Mouse (Mus musculus) neural tube, embryonic 14.5 days (tissue): ENCODE data around the gene Agpat3. TPM values are rescaled to one million over a fixed set of nuclear protein-coding genes. Genes with fewer than 3 reads are reported as not detected.

ENCODE experiments used
- ATAC-seq: fragments of 200-750 bp; cut with Nextera tagmentation; 2 replicates; pipeline ENCODE4 v1.8.0; 2017; ENCODE audit warnings: low read depth, mild to moderate bottlenecking, moderate TSS enrichment, moderate library complexity
- H3K27ac ChIP-seq: fragments of 300-500 bp; sonication (generic); 2 replicates; pipeline ENCODE4 v1.5.1; 2014; ENCODE audit warnings: low read depth, mild to moderate bottlenecking, control low read depth, low read length, moderate library complexity, mixed read lengths
- H3K27me3 ChIP-seq: fragments of 300-500 bp; sonication (generic); 2 replicates; pipeline ENCODE4 v1.6.1; 2014; ENCODE audit warnings: low read length; ENCODE audit not compliant: control insufficient read depth, insufficient read depth
- H3K36me3 ChIP-seq: fragments of 300-500 bp; sonication (generic); 2 replicates; pipeline ENCODE4 v1.6.1; 2014; ENCODE audit warnings: low read length, mixed read lengths; ENCODE audit not compliant: control insufficient read depth, insufficient read depth
- H3K4me1 ChIP-seq: fragments of 300-500 bp; sonication (generic); 2 replicates; pipeline ENCODE4 v1.6.1; 2014; ENCODE audit warnings: low read length; ENCODE audit not compliant: control insufficient read depth, insufficient read depth
- H3K4me2 ChIP-seq: fragments of 300-500 bp; sonication (generic); 2 replicates; pipeline ENCODE4 v1.6.1; 2014; ENCODE audit warnings: mild to moderate bottlenecking, low read depth, low read length, control low read depth
- H3K4me3 ChIP-seq: fragments of 300-500 bp; sonication (generic); 2 replicates; pipeline ENCODE4 v1.5.1; 2014; ENCODE audit warnings: low read depth, low read length, control low read depth, mixed read lengths
- H3K9ac ChIP-seq: fragments of 300-500 bp; sonication (generic); replicated peaks from 2 replicates; pipeline ENCODE4 v1.6.1; 2014; ENCODE audit warnings: low read depth, mild to moderate bottlenecking, control low read depth, low read length, mixed read lengths
- H3K9me3 ChIP-seq: fragments of 300-500 bp; sonication (generic); 2 replicates; pipeline ENCODE4 v1.6.1; 2016; ENCODE audit warnings: low read length; ENCODE audit not compliant: control insufficient read depth
- WGBS: fragments of 180-500 bp; shearing (Covaris S2); extraction: QIAGEN DNeasy Blood & Tissue Kit; methylation state at CpG from one replicate; pipeline ENCODE4 v1.1.7; 2014; 5-methylcytosine and 5-hydroxymethylcytosine counted together
- polyA plus RNA-seq: library from polyadenylated mRNA; unstranded; fragments of >200 nt; fragmentation: Nextera tagmentation; extraction: Ambion mirVana; gene quantifications from 2 replicates; pipeline ENCODE4 v1.2.1, GENCODE M21; 2014

Gene Agpat3
- polyA plus RNA-seq, 1 experiment from 2014 or later, result 89.5 TPM

DNA sequence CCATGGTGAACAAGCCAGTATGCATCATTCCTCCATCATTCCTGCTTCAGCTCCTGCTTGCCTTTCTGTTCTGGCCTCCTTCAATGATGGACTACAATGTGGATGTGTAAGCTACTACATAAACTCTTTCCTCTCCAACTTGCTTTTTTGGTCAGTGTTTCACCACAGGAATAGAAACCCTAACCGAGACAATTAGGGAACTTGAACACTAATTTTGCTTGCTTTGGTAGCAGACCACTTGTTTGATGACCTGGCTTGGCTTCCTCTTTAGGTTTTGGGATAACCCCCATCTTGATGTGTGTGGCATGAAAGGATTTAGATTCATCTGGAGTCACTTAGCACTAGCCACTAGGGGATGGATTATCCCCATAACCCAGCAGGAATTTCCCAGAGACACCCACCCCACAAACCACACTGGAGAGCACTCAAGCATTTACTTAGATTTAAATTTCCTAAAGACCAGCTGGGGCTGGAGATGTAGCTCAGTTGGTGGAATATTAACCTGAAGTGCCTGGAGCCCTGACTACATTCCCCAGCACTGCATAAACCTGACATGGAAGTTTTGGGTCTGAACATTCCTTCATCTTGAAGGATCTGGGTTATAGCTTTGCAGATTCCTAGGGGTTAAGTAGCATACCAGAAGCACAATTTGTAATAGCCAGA lies 3.8 kb upstream of the Agpat3 start:
- H3K4me3 ChIP-seq, result no peak overlapping the region
- H3K4me2 ChIP-seq, result no peak overlapping the region
- no peaks in the 10 kb centered on the region for H3K9me3 ChIP-seq
- 80% methylated on average over 1 of the region's 1 CpGs for WGBS
- no peak overlapping the region for H3K27ac ChIP-seq
- ATAC-seq, result no peak
- no peaks in the 10 kb centered on the region for H3K27me3 ChIP-seq
- H3K36me3 ChIP-seq, result no peaks in the 10 kb centered on the region
- H3K4me1 ChIP-seq, result peaks cover 9% of the 10 kb centered on the region; the same call in 1 of the 2 replicates
- no peak overlapping the region for H3K9ac ChIP-seq

- H3K4me3 ChIP-seq, result no peak overlapping the region
- no peak overlapping the region for H3K27ac ChIP-seq
- H3K9me3 ChIP-seq, result no peaks in the 10 kb centered on the region
- peaks cover 19% of the 10 kb centered on the region; the same call in 1 of the 2 replicates for H3K4me1 ChIP-seq
- no peaks in the 10 kb centered on the region for H3K27me3 ChIP-seq
- peak overlapping the region; percentile 86 for H3K4me2 ChIP-seq
- 44% methylated on average over 4 of the region's 4 CpGs for WGBS
- no peaks in the 10 kb centered on the region for H3K36me3 ChIP-seq
- no peak for ATAC-seq
- H3K9ac ChIP-seq, result peak overlapping the region; percentile 95
Observed at GRCm38 (mm10) chr10:78353196-78353595, 907 bp upstream of the Agpat3 start.

- Histone ChIP-seq H3K9ac (peak overlapping the region; percentile 95), H3K9me3 (no peaks in the 10 kb centered on the region), H3K4me3 (peak overlapping the region; percentile 93), H3K27ac (peak overlapping the region; percentile 79), H3K4me2 (peak overlapping the region; percentile 86), H3K4me1 (peaks cover 19% of the 10 kb centered on the region; the same call in 1 of the 2 replicates), H3K27me3 (no peaks in the 10 kb centered on the region), H3K36me3 (no peaks in the 10 kb centered on the region)
- ATAC-seq, result no peak; the same call in 1 of the 2 replicates
- WGBS, result 7% methylated on average over 8 of the region's 8 CpGs
Observed at GRCm38 (mm10) chr10:78352666-78353030, 359 bp upstream of the Agpat3 start.

DNA sequence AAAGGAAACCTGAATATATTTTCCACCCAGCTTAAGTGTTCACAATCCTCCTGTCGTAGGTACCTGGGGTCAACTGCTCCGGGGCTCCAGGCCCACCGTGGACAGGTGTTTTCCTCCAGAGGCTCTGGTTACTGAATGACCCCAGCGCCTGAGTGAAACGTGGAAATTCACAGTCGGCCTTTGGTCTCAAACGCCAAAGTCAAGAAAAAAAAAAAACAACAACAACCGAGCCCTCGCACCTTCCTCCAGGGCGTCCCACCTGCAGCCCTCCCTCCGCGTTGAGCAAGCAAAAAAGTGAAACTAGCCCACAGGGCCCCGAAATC lies 764 bp downstream of the Agpat3 start:
- Histone ChIP-seq H3K4me2 (peak overlapping the region; percentile 86), H3K9me3 (no peaks in the 10 kb centered on the region), H3K27ac (peak overlapping the region; percentile 79; the same call in 1 of the 2 replicates), H3K4me1 (peaks cover 19% of the 10 kb centered on the region; the same call in 1 of the 2 replicates), H3K36me3 (no peaks in the 10 kb centered on the region), H3K27me3 (no peaks in the 10 kb centered on the region), H3K4me3 (peak overlapping the region; percentile 93), H3K9ac (peak overlapping the region; percentile 95)
- 4% methylated on average over 13 of the region's 13 CpGs for WGBS
- ATAC-seq, result no peak

DNA sequence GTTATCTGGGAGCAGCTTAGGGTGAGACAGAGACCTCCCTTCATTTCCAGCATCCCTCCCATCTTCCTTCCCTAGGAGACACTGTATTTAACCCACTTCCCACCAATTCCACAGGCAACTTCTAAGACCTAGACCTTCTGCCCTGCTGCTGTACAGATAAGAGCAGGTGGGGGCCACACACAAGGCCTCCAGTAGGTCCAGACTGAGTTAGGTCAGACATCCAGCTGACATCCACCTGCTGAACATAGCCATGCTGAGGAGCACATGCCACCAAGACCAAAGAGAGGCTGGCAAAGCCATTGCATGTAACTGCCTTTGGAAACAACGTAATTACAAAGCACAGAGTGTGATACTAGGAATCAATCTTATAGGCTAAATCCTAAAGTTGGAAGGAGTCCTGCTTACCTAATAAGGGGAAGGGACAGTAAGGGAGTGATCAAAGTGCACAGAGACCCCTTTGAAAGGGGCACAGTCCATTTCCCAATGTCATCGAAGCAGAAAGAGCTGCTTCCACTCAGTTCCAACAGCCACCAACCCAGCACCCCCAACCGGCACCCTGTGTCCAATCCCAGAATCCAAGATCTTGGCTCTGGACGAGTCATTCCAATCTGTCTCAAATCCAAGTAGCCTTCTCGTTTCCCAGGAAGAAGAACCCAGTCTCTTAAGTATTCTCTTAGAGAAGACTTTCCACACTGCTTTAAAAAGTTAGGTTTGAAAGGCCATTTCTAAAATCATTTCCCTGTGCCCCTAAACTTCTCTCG lies 1.3 kb downstream of the Agpat3 start:
- Histone ChIP-seq H3K36me3 (no peaks in the 10 kb centered on the region), H3K9ac (peak overlapping the region; percentile 95), H3K4me3 (peak overlapping the region; percentile 93), H3K4me1 (peaks cover 19% of the 10 kb centered on the region; the same call in 1 of the 2 replicates), H3K27me3 (no peaks in the 10 kb centered on the region), H3K4me2 (peak overlapping the region; percentile 86), H3K9me3 (no peaks in the 10 kb centered on the region), H3K27ac (no peak overlapping the region)
- ATAC-seq, result no peak
- WGBS, result 28% methylated on average over 6 of the region's 6 CpGs

DNA sequence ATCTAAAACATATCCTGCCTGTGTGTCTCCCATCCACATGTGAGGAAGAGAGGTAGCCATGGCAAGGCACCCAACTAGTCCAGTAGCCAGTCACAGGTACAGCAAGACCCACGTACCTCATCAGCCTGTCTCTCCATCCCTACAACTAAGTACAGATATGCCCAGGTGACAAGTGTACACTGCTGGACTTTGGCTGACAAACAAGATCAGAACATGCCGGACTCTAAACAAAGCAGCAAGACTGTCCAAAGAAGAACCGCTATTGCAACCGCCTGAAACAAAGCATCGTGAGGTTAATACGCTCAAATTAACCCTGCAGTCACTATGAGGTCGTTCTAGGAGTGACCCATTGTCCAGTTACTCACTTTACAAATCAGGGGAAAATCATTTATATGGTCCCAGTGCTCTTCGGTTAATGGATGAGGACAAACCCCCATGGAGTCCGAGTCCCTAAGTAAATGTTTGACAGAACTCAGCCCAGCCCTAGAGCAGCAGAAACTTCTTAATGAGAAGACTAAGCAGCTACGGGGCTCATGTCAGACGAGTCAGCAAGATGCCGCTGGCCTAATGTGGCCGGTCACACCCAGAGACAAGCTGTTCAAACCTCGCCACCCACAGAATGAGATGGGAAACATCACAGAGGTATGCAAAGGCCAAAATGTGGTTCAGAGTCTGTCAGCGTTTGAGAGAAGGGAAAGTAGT lies 2.7 kb downstream of the Agpat3 start:
- no peak overlapping the region for H3K9ac ChIP-seq
- 42% methylated on average over 15 of the region's 15 CpGs for WGBS

DNA sequence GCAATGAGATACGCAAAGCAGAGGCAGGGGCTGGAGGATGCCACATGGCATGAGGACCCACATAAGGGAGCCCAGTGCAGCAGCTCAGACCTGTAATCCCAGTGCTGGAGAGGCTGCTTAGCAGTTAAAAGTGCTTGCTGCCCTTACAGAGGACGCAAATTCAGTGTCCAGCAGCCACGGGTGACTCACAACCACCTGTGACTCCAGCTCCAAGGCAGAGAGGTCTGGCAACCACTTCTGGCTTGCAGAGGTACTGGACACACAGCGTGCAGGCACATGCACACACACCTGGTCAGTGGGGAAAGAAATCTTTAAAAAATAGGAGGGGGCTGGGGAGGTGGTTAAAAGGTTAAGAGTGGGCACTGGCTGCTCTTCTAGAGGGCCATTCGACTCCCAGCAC lies 4.1 kb downstream of the Agpat3 start:
- WGBS, result 87% methylated on average over 5 of the region's 5 CpGs
- no peak overlapping the region for H3K4me3 ChIP-seq
- ATAC-seq, result no peak
- no peaks in the 10 kb centered on the region for H3K9me3 ChIP-seq
- H3K9ac ChIP-seq, result no peak overlapping the region
- no peak overlapping the region for H3K4me2 ChIP-seq
- H3K27ac ChIP-seq, result no peak overlapping the region
- no peaks in the 10 kb centered on the region for H3K36me3 ChIP-seq
- peaks cover 19% of the 10 kb centered on the region; the same call in 1 of the 2 replicates for H3K4me1 ChIP-seq
- H3K27me3 ChIP-seq, result no peaks in the 10 kb centered on the region

More for the DNA sequence above, 2.7 kb downstream of the Agpat3 start:
- Histone ChIP-seq H3K4me3 (no peak overlapping the region), H3K4me2 (no peak overlapping the region), H3K36me3 (no peaks in the 10 kb centered on the region), H3K27me3 (no peaks in the 10 kb centered on the region), H3K4me1 (peaks cover 19% of the 10 kb centered on the region; the same call in 1 of the 2 replicates), H3K27ac (no peak overlapping the region), H3K9me3 (no peaks in the 10 kb centered on the region)
- no peak for ATAC-seq

- H3K36me3 ChIP-seq, result no peaks in the 10 kb centered on the region
- no peaks in the 10 kb centered on the region for H3K9me3 ChIP-seq
- no peak overlapping the region for H3K9ac ChIP-seq
- 74% methylated on average over 6 of the region's 6 CpGs for WGBS
- H3K4me1 ChIP-seq, result peaks cover 13% of the 10 kb centered on the region; the same call in 1 of the 2 replicates
- H3K4me2 ChIP-seq, result no peak overlapping the region
- ATAC-seq, result no peak
- no peaks in the 10 kb centered on the region for H3K27me3 ChIP-seq
- H3K27ac ChIP-seq, result no peak overlapping the region
- H3K4me3 ChIP-seq, result no peak overlapping the region
Observed at GRCm38 (mm10) chr10:78347486-78347885, 4.8 kb downstream of the Agpat3 start.

- H3K36me3 ChIP-seq, result no peaks in the 10 kb centered on the region
- no peak overlapping the region for H3K4me2 ChIP-seq
- H3K4me1 ChIP-seq, result peaks cover 4% of the 10 kb centered on the region; the same call in 1 of the 2 replicates
- no peak for ATAC-seq
- H3K27me3 ChIP-seq, result no peaks in the 10 kb centered on the region
- WGBS, result 97% methylated on average over 2 of the region's 2 CpGs
- H3K27ac ChIP-seq, result no peak overlapping the region
- no peak overlapping the region for H3K4me3 ChIP-seq
- no peaks in the 10 kb centered on the region for H3K9me3 ChIP-seq
- H3K9ac ChIP-seq, result no peak overlapping the region
Observed at GRCm38 (mm10) chr10:78345466-78345865, 6.8 kb downstream of the Agpat3 start.
